Mouse (Mus musculus) ES-E14 (cell line): ENCODE data around the gene Plac8.

Source experiments
- CHD2 ChIP-seq: IDR thresholded peaks from 2 replicates; pipeline ENCODE4 v1.6.1; 2014; ENCODE audit warnings: mild to moderate bottlenecking, low read depth, low read length, inconsistent platforms
- HCFC1 ChIP-seq: IDR thresholded peaks from 2 replicates; pipeline ENCODE4 v1.6.1; 2012; ENCODE audit warnings: low read length, inconsistent platforms, borderline replicate concordance; ENCODE audit not compliant: insufficient read depth
- MAFK ChIP-seq: IDR thresholded peaks from 2 replicates; pipeline ENCODE4 v1.6.1; 2014; ENCODE audit warnings: mild to moderate bottlenecking, low read depth, low read length, inconsistent platforms; ENCODE audit not compliant: insufficient read depth
- ZC3H11A ChIP-seq: IDR thresholded peaks from 2 replicates; pipeline ENCODE4 v1.6.1; 2012; ENCODE audit warnings: low read depth, mild to moderate bottlenecking, inconsistent platforms, low read length, borderline replicate concordance
- ZNF384 ChIP-seq: IDR thresholded peaks from 2 replicates; pipeline ENCODE4 v1.6.1; 2012; ENCODE audit warnings: low read depth, low read length, inconsistent platforms

DNA sequence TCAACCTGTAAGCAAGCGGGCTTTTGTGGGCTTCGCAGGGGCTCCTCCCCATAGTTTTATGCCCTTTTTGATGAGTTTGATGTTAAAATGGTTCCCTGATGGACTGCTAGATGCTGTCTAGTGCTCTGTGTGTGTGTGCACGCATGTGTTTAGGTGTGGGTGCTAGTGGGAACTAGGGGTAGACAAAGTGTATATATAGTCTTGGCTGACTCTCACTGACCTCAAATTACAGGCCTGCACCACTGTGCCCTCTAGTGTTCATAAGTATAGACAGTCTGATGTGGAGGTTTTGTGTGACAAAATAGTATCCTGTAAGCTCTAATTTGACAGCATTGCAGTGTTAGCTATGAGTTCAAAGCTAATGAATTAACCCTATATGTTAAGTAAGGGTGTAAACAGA is 35.4 kb downstream of the Plac8 start:
- no peak for TF ChIP-seq HCFC1
- no peak for TF ChIP-seq MAFK
- TF ChIP-seq CHD2: no peak
- TF ChIP-seq ZNF384: no peak
- TF ChIP-seq ZC3H11A: no peak
